Mouse (Mus musculus) induced T-regulatory cell, adult 2 months (primary cell): ENCODE data around the gene Pskh1.

Source experiments
- DNase-seq: peaks from one replicate; pipeline ENCODE4 v3.0.0-alpha.2; 2012; ENCODE audit warnings: low read depth

The Pskh1 gene

GRCm38 (mm10) chr8:105893339-105893738 is 6.9 kb upstream of the Pskh1 start, which contains the start of gene Nrn1l:
TSS of gene Nrn1l (plus strand) at chr8:105893567.
- peak; percentile 25 for DNase-seq

- DNase-seq, result no peak
These were observed 2.3 kb upstream of the Pskh1 start for GRCm38 (mm10) chr8:105897801-105898480.

GRCm38 (mm10) chr8:105900941-105901616 is 838 bp downstream of the Pskh1 start:
- DNase-seq, result peak; percentile 81

- DNase-seq, result peak; percentile 17
These were observed 19.1 kb downstream of the Pskh1 start for GRCm38 (mm10) chr8:105919390-105919789.

- no peak for DNase-seq
These were observed 24.9 kb downstream of the Pskh1 start for GRCm38 (mm10) chr8:105925123-105925522.

GRCm38 (mm10) chr8:105930602-105931001 is 30.4 kb downstream of the Pskh1 start:
- peak; percentile 91 for DNase-seq

- no peak for DNase-seq
These were observed 31.0 kb downstream of the Pskh1 start for GRCm38 (mm10) chr8:105931271-105931670.

GRCm38 (mm10) chr8:105932525-105932924 is 32.3 kb downstream of the Pskh1 start:
- DNase-seq, result no peak

GRCm38 (mm10) chr8:105933762-105934161 is 33.5 kb downstream of the Pskh1 start, which contains the start of gene Ctrl:
TSS of gene Ctrl (minus strand) at chr8:105933862.
- no peak for DNase-seq

GRCm38 (mm10) chr8:105935105-105935504 is 34.9 kb downstream of the Pskh1 start:
- DNase-seq, result no peak

- DNase-seq, result peak; percentile 7
These were observed 35.8 kb downstream of the Pskh1 start for GRCm38 (mm10) chr8:105935863-105936603.

GRCm38 (mm10) chr8:105936866-105937475 is 36.7 kb downstream of the Pskh1 start:
- DNase-seq, result peak; percentile 86

GRCm38 (mm10) chr8:105937496-105938305 is 37.5 kb downstream of the Pskh1 start:
- DNase-seq, result peak; percentile 89

GRCm38 (mm10) chr8:105938306-105938669 is 38.0 kb downstream of the Pskh1 start, which contains the start of gene Psmb10:
TSS of gene Psmb10 (minus strand) at chr8:105938444.
- no peak for DNase-seq

GRCm38 (mm10) chr8:105942026-105942425 is 41.8 kb downstream of the Pskh1 start:
- DNase-seq, result no peak

GRCm38 (mm10) chr8:105942542-105942941 is 42.3 kb downstream of the Pskh1 start:
- DNase-seq, result no peak

- no peak for DNase-seq
These were observed 43.1 kb downstream of the Pskh1 start, which contains the start of gene Lcat for GRCm38 (mm10) chr8:105943321-105943739. TSS of gene Lcat (minus strand) at chr8:105943382.

- no peak for DNase-seq
These were observed 49.1 kb downstream of the Pskh1 start for GRCm38 (mm10) chr8:105949350-105949749.

- DNase-seq, result no peak
These were observed 50.9 kb downstream of the Pskh1 start for GRCm38 (mm10) chr8:105951057-105951659.

- no peak for DNase-seq
These were observed 56.3 kb downstream of the Pskh1 start for GRCm38 (mm10) chr8:105956556-105956955.

GRCm38 (mm10) chr8:105957813-105958212 is 57.6 kb downstream of the Pskh1 start:
- DNase-seq, result no peak
